Mouse (Mus musculus) granulocyte monocyte progenitor cell, adult 5-6 weeks (primary cell): ENCODE results near the gene Antxr1. TPM values are rescaled to one million over a fixed set of nuclear protein-coding genes. Genes with fewer than 3 reads are reported as not detected.
"Not testable (repeated sequence)": the region's sequence is repeated elsewhere in the genome, so short reads cannot be mapped to it uniquely, and the experiment has no call there.

Source experiments
- ATAC-seq: replicated peaks from 2 replicates; pipeline ENCODE4 v1.8.0; 2016; ENCODE audit warnings: mild to moderate bottlenecking, moderate TSS enrichment, inconsistent platforms; ENCODE audit not compliant: poor library complexity, severe bottlenecking
- total RNA-seq, 2 experiments: library from RNA; stranded (forward) in 1 of 2; stranded (reverse) in 1 of 2; fragments of 200-712, 200-1000 nt in 1 of 2; fragments of >200 nt in 1 of 2; fragmentation: Nextera tagmentation in 1 of 2; gene quantifications; 2 replicates each; pipeline ENCODE4 v1.2.3; 2014 to 2017

Antxr1 gene
- total RNA-seq, 2 experiments from 2014 or later: 0.10 to 1.7 TPM

- no peak for ATAC-seq
Measured at GRCm38 (mm10) chr6:87116596-87116995, 219.0 kb downstream of the Antxr1 start.

DNA sequence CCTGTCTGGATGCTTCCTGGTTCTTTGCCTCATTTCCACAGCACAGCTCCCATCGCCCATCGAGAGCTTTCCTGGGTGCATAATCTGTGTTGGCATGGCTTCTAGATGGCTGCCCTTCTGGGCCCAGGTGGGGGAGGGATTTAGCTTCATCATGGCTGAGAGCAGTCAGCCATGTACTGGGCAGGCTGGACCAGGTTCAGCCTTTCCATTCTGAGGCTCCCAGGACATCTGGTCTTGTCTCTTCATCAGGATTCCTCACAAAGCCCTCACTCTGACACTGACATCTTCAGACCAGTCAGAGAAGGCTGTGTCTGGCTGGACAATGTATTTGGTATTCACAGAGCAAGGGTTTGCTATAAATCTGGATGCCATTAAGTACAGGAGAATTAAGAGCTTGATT lies 219.6 kb downstream of the Antxr1 start:
- ATAC-seq: no peak

GRCm38 (mm10) chr6:87112125-87112524 lies 223.5 kb downstream of the Antxr1 start:
- ATAC-seq: no peak

DNA sequence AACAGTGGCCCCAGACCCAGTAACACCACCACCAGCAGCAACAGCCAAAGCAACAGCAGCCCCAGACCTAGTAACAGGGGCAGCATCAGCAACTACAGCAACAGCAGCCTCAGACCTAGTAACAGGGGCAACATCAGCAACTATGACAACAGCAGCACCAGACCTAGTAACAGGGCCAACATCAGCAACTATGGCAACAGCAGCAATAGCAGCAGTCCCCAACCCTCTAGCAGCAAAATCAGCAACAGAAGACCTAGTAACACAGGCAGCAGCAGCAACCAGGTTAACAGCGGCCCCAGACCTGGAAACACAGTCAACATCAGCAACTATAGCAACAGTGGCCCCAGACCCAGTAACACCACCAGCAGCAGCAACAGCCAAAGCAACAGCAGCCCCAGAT lies 224.1 kb downstream of the Antxr1 start:
- ATAC-seq: no peak

- ATAC-seq: no peak
Measured at GRCm38 (mm10) chr6:87104123-87104796, 231.4 kb downstream of the Antxr1 start, which contains the start of gene D6Ertd527e. D6Ertd527e (plus strand) TSS chr6:87104746.

- ATAC-seq: no peak
Measured at GRCm38 (mm10) chr6:87103314-87103713, 232.3 kb downstream of the Antxr1 start.

GRCm38 (mm10) chr6:87102421-87102911 lies 233.2 kb downstream of the Antxr1 start:
- ATAC-seq: no peak

GRCm38 (mm10) chr6:87101955-87102353 lies 233.7 kb downstream of the Antxr1 start:
- no peak for ATAC-seq

- ATAC-seq: peak; percentile 71
Measured at GRCm38 (mm10) chr6:87101281-87101954, 234.2 kb downstream of the Antxr1 start.

GRCm38 (mm10) chr6:87100297-87101020 lies 235.2 kb downstream of the Antxr1 start:
- no peak for ATAC-seq

GRCm38 (mm10) chr6:87099671-87100296 lies 235.8 kb downstream of the Antxr1 start:
- ATAC-seq: no peak

- ATAC-seq: no peak
Measured at GRCm38 (mm10) chr6:87099261-87099660, 236.4 kb downstream of the Antxr1 start.

- not testable (repeated sequence) for ATAC-seq
Measured at GRCm38 (mm10) chr6:87093631-87094030, 242.0 kb downstream of the Antxr1 start.

GRCm38 (mm10) chr6:87092476-87092875 lies 243.1 kb downstream of the Antxr1 start:
- ATAC-seq: no peak

DNA sequence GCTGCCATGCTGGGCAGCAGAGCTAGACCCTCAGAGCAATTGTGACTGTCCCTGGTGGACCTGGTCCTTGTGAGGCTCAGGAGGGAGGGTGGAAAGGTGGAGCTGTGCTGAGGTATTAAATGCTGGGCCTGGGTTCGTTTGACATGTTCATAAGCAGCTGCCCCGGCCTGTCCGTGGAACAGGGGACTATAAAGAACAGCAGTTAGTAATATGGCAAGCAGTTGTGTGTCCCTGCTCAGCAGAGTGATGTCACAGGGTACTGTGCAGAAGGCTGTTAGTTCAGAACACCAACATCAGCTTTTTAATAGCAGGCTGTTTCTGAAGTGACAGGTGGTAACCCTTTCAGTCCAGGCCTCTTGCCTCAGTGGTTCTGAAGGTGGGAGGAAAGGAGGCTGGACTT lies 244.7 kb downstream of the Antxr1 start:
- no peak for ATAC-seq

GRCm38 (mm10) chr6:87088356-87088755 lies 247.3 kb downstream of the Antxr1 start:
- no peak for ATAC-seq

DNA sequence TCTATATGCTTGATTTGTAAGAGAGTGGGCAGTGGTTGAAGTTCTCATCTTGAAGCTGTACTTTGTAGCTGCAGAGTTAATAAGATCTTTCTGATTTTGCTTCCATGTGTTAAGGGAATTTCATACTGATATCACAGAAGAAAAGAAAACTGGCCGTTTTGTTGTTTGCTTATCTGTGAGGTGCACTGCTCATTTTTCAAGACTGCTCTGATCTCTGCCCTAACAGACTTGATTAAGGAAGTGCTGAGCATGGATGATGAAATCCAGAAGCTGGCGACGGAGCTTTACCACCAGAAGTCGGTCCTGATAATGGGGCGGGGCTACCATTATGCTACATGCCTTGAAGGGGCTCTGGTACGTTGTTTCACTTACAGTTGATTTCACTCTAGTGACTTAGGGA lies 250.6 kb downstream of the Antxr1 start:
- ATAC-seq: peak; percentile 99
